Mouse (Mus musculus) large intestine, adult 2 months (tissue): ENCODE measurements at regions not wholly inside any gene's neighbourhood (a gene's known extent, or its start where the extent isn't known, plus 50 kb on each side); places are given as distances from the start of the nearest gene placed in this dataset.

Experiments used
- DNase-seq: peaks from one replicate; pipeline ENCODE4 v3.0.0-alpha.2; 2012; ENCODE audit warnings: low read depth, low spot score
- WGBS: fragments of 180-500 bp; shearing (Covaris S2); methylation state at CpG from one replicate; pipeline ENCODE4 v1.1.7; 2018; 5-methylcytosine and 5-hydroxymethylcytosine counted together

DNA sequence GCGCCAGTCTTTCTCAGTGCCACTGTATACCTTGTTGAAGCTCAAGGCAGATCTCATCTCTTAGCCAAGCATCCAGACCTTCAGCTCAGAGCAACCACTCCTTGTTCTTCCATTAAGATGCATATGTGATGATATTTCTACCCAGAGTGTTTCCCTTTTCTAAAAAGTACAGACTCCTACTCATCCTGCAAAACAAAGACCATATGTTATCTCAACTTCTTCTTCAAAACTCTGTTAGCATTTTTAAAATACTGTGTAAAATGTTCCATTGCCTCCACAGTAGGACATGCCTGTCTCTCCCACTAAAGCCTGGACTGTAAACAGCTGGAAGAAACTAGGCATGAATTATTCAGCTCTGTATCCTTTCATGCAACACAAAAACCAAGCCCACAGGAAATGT is 184.4 kb downstream of the Nuf2 start:
- 91% methylated on average over 1 of the region's 1 CpGs for WGBS
- no peak for DNase-seq

DNA sequence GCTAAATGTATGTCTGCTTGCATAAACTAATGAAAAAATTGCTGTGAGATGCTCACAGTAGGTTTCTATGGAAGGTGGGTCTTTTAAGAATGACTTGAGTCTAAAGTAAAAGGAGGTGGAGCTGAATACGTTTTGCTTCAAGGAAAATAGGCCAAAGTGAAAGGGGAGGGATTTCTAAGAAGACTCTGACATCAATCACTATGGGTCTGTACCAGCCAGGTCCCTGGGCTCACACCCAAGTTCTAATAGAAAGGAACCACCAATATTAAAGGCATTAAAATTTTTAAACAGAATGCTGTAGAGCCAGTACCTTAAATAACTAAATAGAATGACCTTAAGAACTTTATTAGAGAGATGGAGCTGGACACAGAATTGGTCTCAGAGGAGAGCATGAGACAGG is 190.1 kb downstream of the Nuf2 start:
- WGBS: 27% methylated on average over 1 of the region's 1 CpGs
- DNase-seq: no peak

GRCm38 (mm10) chr1:169338461-169338860 is 192.8 kb downstream of the Nuf2 start:
- WGBS: 74% methylated on average over 4 of the region's 4 CpGs
- no peak for DNase-seq

- WGBS: 73% methylated on average over 5 of the region's 5 CpGs
- no peak for DNase-seq
Observed at GRCm38 (mm10) chr1:169332165-169332564, 199.1 kb downstream of the Nuf2 start.

GRCm38 (mm10) chr1:169313241-169313640 is 218.0 kb downstream of the Nuf2 start:
- DNase-seq: no peak
- WGBS: 75% methylated on average over 8 of the region's 8 CpGs

- no peak for DNase-seq
- WGBS: 98% methylated on average over 5 of the region's 5 CpGs
Observed at GRCm38 (mm10) chr1:169283440-169283839, 247.8 kb downstream of the Nuf2 start.

DNA sequence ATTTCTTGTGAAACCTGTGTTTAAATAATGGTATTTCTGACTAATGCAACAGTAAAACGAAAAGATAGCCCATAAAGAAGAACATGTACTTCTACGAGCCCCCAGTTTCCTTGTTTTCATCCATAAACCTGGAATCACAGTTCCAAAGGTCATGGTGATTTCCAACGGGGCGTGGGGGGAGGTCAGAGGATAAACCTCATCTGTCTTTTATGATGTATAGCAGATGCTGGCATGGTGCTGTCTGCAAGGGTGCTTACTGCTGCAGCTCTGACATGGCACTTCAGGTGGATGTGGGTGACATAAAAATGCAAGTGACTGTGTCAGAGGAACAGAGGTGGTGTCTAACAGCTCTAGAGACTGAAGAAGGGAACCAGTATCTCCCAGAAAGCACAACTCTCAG is 260.5 kb downstream of the Nuf2 start:
- peak; percentile 13 for DNase-seq
- WGBS: 16% methylated on average over 4 of the region's 4 CpGs

GRCm38 (mm10) chr1:169263984-169264660 is 267.1 kb downstream of the Nuf2 start:
- 78% methylated on average over 5 of the region's 5 CpGs for WGBS

DNA sequence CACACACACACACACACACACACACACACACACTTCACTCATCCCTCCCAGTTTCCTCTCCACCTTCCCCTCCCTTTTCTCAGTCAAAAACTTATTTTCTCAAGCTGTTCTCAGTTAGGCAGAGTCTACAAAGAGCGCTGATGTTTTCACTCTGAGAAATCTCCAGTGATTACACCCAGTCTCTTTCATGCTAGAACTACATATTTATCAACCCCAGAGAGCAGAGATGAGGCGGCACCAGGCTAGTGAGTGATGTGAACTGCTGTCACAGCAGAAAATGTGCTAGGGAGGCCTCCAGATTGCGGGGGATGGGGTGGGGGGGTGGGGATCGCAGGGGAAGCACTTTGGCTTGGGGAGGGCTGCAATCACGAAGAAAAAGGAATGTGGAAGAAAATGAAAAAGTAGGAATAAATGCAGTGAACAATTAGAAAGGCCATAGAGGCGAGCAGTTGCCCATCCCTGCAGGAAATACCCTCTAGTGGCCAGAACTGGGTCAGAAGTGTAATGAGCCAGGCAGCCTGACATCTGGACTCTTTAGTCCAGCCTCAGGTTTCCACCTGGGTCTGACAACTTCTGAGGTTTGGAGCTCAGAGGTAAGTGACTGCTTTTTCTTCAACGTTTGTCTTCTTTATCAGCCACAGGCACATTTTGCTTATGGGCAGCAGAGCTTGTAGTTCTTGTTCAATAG is 276.9 kb downstream of the Nuf2 start:
- 54% methylated on average over 7 of the region's 7 CpGs for WGBS
- no peak for DNase-seq

More at GRCm38 (mm10) chr1:169263984-169264660, 267.1 kb downstream of the Nuf2 start:
- no peak for DNase-seq

DNA sequence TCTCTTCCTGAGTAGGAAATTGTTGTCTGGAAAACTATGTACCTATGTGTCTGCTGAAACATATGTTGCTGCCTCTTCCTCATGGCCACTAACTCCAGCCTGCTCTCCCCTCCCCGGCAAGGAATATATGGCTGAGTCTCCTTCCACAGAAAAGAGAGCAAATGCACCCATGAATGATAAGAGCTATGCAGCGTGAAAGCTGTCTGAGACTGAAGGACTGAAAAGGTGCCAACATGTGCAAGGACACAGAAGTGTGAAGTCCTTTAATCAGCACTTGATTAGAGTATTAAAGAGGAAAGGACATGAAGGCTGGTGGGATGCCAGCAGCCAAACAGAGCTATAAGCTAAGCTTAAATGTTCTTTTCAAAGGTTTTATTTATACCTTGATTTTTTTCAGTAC is 279.1 kb downstream of the Nuf2 start:
- WGBS: 78% methylated on average over 2 of the region's 2 CpGs

GRCm38 (mm10) chr1:169249021-169249420 is 282.2 kb downstream of the Nuf2 start:
- DNase-seq: no peak
- 49% methylated on average over 7 of the region's 7 CpGs for WGBS

More for the DNA sequence above, 279.1 kb downstream of the Nuf2 start:
- DNase-seq: no peak

- WGBS: 70% methylated on average over 2 of the region's 2 CpGs
- no peak for DNase-seq
Observed at GRCm38 (mm10) chr1:169240377-169240776, 290.9 kb downstream of the Nuf2 start.

DNA sequence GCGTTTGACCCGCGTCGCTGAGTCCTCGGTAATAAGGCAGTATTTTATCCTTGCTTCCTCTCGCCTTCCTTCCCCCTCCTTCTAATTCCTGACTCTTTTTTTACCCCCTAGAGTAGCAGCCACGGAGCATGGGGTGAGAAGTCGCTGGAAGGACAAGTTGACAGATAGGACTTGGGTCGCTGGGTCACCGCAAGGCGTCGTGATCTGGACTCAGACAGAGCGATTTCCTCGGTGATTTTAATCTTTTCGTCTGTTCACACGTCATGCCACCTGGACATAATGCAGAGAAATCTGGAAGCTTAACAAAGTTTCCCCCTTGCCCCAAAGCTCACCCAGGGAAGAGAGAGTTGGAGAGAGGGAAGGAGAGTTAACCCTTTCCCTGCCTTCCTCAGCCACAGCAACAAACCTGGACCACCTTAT is 292.6 kb downstream of the Nuf2 start:
- DNase-seq: no peak
- WGBS: 20% methylated on average over 16 of the region's 16 CpGs

- WGBS: 35% methylated on average over 2 of the region's 2 CpGs
- no peak for DNase-seq
Observed at GRCm38 (mm10) chr1:169235276-169235681, 296.0 kb downstream of the Nuf2 start.

GRCm38 (mm10) chr1:169233368-169233767 is 297.9 kb downstream of the Nuf2 start:
- no peak for DNase-seq
- 81% methylated on average over 3 of the region's 3 CpGs for WGBS

DNA sequence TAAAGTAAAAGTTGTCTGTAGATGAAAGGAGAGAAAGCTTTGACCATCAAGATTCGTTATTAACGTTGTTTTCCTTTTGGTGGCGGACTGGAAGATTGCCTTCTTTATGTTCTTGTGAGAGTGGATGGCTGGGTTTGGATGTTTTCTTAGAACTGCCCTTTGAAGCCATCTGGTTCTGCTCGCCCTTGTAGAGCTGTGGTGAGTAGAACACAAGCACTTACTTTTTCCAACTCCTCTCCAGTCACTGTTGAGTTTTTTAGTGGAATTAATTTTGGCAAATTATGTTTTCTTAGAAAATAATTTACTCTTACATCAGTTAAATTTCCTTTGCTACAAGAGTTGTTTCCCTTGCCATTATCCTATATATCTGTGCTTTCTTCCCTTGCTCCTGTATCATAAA is 301.2 kb downstream of the Nuf2 start:
- DNase-seq: no peak
- WGBS: 70% methylated on average over 4 of the region's 4 CpGs

GRCm38 (mm10) chr1:169224431-169224830 is 306.8 kb downstream of the Nuf2 start:
- no peak for DNase-seq
- WGBS: 90% methylated on average over 2 of the region's 2 CpGs

DNA sequence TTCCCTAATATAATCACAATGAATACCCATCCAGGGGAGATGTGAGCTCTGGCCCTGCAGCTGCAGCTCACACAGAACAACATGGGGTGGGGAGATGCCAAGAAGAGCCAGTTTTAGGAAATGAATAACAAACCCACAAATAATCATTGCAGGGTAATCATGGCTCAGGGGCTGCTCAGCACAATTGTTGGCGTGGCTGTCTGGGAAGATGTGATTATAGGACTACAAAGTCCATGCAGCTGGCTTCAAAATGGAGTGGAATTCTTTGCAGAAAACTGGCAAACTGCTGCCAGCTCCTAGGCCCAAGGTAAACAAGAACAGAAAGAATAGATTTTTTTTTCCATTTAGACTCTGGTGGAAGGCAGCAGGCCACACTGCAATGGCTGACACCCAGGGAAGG is 343.6 kb downstream of the Nuf2 start:
- DNase-seq: no peak
- WGBS: 23% methylated on average over 1 of the region's 1 CpGs

DNA sequence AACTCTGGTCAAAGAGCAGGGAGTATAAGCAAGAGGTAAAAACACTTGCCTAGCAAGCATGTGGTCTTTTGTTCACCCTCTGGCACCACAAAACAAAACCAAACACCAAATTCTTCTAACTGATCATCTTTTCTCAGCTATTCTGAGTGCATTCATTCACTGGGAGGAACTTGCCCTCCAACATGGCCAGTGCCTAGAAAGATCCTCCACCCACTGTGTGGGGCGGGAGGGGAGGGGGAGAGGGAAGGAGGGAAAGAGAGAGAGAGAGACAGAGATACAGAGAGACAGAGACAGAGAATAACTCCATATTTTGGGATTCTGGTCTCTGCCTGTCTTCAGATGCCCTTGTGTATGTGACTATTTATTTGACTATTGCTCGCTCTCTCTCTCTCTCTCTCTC is 360.9 kb downstream of the Nuf2 start:
- 83% methylated on average over 2 of the region's 2 CpGs for WGBS
- DNase-seq: no peak

DNA sequence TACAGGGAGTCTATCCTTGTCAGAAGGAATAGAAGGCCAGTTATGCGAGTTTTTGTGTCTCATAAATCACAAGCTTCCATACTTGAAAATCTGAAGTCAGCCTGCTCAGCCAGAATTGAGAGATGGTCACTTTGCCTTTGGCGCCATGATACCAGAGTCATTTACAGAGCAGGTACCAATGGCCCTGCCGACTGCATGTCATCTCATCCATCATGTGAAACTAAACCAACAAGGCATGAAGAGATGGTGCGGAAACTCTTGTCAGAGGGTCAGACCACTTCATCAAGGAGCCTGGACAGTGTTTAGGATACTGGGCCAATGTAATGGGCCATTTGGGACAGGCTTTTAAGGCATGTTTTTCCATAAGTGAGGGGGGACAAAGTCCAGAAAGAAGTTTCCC is 363.2 kb downstream of the Nuf2 start:
- DNase-seq: no peak
- 84% methylated on average over 4 of the region's 4 CpGs for WGBS

GRCm38 (mm10) chr1:169166041-169166850 is 365.0 kb downstream of the Nuf2 start:
- WGBS: 60% methylated on average over 5 of the region's 5 CpGs
- DNase-seq: no peak
